Mouse (Mus musculus) neural tube, embryonic 10.5 days (tissue): ENCODE data around the gene Dpep2nb.

Source experiments
- DNase-seq: peaks from one replicate; pipeline ENCODE4 v3.0.0-alpha.2; 2017; ENCODE audit warnings: low spot score; ENCODE audit errors: extremely low spot score

Gene Dpep2nb

GRCm38 (mm10) chr8:105961536-105961935, 44.2 kb downstream of the Dpep2nb start:
- DNase-seq, result no peak

DNA sequence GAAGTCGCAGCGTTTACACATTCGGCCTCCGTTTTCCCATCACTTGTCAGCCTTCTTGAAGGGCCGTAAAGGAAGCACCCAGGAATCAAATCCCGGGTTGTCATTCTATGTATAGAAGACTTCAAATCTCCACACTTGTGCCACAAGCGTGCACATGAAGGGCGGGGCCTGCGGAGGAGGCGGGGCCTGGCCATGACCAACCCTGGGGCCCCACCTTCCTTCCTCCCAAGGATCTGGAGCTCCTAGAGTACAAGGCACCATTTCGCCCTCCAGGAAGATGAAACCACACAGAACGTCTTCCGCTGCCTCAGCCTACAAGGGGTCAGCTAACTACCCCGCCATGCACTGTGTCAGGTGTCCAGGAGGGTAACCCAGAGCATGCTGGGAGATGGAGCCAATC, 44.7 kb downstream of the Dpep2nb start:
- DNase-seq, result no peak

- DNase-seq, result no peak
These were observed 46.4 kb downstream of the Dpep2nb start for GRCm38 (mm10) chr8:105959350-105959749.

DNA sequence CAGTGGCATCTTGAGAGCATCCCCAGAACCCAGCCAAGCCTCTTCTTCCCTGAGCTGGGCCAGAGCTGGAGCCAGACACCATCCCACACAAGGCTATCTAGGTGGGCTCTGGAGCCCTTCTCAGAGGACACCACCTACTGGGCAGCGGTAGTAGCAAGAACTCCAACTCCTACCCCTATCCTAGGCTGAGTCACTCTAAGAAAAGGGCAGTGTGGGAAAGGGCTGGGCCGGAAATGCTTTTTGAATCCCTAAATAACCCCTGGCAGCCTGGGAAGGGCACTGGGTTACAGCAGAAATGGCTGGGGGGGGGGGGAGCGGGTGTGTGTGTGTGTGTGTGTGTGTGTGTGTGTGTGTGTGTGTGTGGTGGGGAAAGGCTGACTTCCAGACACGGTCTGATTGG, 48.0 kb downstream of the Dpep2nb start:
- no peak for DNase-seq

DNA sequence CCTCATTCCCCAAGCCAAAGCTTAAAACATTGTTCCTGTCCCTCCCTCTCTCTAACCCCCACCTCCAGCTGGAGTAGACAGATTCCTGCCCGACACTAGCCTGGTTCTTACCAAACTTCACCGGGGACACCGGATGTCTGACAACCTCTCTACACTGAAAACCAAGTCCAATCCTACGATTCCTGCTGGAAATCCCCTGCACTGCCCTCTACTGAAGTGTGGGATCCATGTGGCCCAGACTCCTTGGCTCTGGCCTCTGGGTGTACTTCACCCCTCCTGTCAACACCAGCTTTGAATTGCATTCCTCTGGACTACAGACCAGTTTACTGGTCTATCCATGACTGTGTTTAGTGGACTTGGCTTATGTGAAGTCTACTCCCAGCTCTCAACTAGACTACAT, 49.2 kb downstream of the Dpep2nb start:
- no peak for DNase-seq

GRCm38 (mm10) chr8:105951057-105951659, 54.6 kb downstream of the Dpep2nb start:
- no peak for DNase-seq

DNA sequence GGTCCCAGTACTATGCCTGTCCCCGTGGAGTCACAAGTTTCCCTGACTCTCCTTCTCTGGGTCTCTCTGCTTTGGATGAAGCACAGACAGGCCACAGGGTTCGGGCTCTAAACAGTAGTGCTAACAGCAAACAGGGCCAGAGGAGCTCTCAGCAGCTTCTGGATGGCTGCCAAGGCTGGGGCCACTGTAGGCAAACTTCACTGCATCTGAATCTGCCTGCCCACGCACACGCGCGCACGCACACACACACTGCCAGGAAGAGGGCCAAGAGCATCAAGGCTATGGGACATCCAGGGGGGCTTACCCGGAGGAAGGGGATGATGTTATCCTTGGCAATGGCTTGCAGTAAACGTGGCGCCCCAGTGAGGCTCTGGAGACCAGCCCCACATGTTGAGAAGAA, 56.4 kb downstream of the Dpep2nb start:
- DNase-seq, result no peak
